Comparison of ENCODE assay signal across 8 mouse cellular contexts in genomic region chr5:66620191-66620625, GRCm38 (mm10). TPM values are rescaled to one million over a fixed set of nuclear protein-coding genes. Genes with fewer than 3 reads are reported as not detected.
A peak's percentile ranks its signal among the peaks of the same experiment; 100 is the strongest.
DNase-seq lines count a peak whose midpoint lies in the region; ATAC-seq and TF ChIP-seq lines count a peak whose summit lies in the region.

No protein-coding gene starts in this region.

- ATAC-seq in embryonic facial prominence, embryonic 15.5 days (ENCODE audit: insufficient number of reproducible peaks, low FRiP score, low TSS enrichment, low read depth): peak; percentile 70
- ATAC-seq in kidney, embryonic 15.5 days (replicated peaks; ENCODE audit: low FRiP score): peak; percentile 57
- ATAC-seq in limb, embryonic 15.5 days (ENCODE audit: insufficient number of reproducible peaks, low FRiP score, low TSS enrichment, low read depth): peak; percentile 33; the same call in 1 of the 2 replicates
- peak; percentile 78 for ATAC-seq in stomach, embryonic 16.5 days (ENCODE audit: insufficient read depth, low FRiP score)

- H3K4me3 ChIP-seq in embryonic facial prominence, embryonic 15.5 days (replicated peaks): peak overlapping the region; percentile 58
- H3K4me3 ChIP-seq in heart, embryonic 10.5 days: peak overlapping the region; percentile 66
- H3K4me3 ChIP-seq in kidney, embryonic 15.5 days (replicated peaks): peak overlapping the region; percentile 57
- peak overlapping the region; percentile 64 for H3K4me3 ChIP-seq in limb, embryonic 15.5 days
- H3K4me3 ChIP-seq in myocyte: peak overlapping the region; percentile 28
- H3K4me3 ChIP-seq in stomach, embryonic 16.5 days (replicated peaks; ENCODE audit: low read length): peak overlapping the region; percentile 49

- H3K79me2 ChIP-seq in myocyte (ENCODE audit: control insufficient read depth, insufficient read depth): peaks cover 27% of the 10 kb centered on the region

- peak; percentile 65 for TF ChIP-seq POLR2A in myocyte (IDR thresholded peaks at IDR 0.05; ENCODE audit: insufficient read length, low read depth)

- H3K27ac ChIP-seq in embryonic facial prominence, embryonic 15.5 days (replicated peaks): peak overlapping the region; percentile 63
- peak overlapping the region; percentile 88 for H3K27ac ChIP-seq in heart, embryonic 10.5 days
- H3K27ac ChIP-seq in kidney, embryonic 15.5 days: peak overlapping the region; percentile 84
- peak overlapping the region; percentile 71 for H3K27ac ChIP-seq in limb, embryonic 15.5 days
- peak overlapping the region; percentile 39 for H3K27ac ChIP-seq in stomach, embryonic 16.5 days (ENCODE audit: low read length)

- H3K9me3 ChIP-seq in embryonic facial prominence, embryonic 15.5 days (replicated peaks): no peaks in the 10 kb centered on the region
- no peaks in the 10 kb centered on the region for H3K9me3 ChIP-seq in heart, embryonic 10.5 days
- no peaks in the 10 kb centered on the region for H3K9me3 ChIP-seq in kidney, embryonic 15.5 days (replicated peaks)
- no peaks in the 10 kb centered on the region for H3K9me3 ChIP-seq in limb, embryonic 15.5 days
- H3K9me3 ChIP-seq in stomach, embryonic 16.5 days (replicated peaks; ENCODE audit: control insufficient read depth, low read length): no peaks in the 10 kb centered on the region

- WGBS in embryonic facial prominence, embryonic 15.5 days: under 1% methylated on average over 41 of the region's 41 CpGs
- under 1% methylated on average over 41 of the region's 41 CpGs for WGBS in heart, embryonic 10.5 days
- under 1% methylated on average over 41 of the region's 41 CpGs for WGBS in kidney, embryonic 15.5 days
- 0% methylated on average over 41 of the region's 41 CpGs for WGBS in limb, embryonic 15.5 days
- WGBS in stomach, embryonic 16.5 days: under 1% methylated on average over 41 of the region's 41 CpGs

- no peak overlapping the region for H3ac ChIP-seq in myocyte (ENCODE audit: control insufficient read depth, insufficient read length)

- H3K4me2 ChIP-seq in embryonic facial prominence, embryonic 15.5 days (replicated peaks): peak overlapping the region; percentile 86
- H3K4me2 ChIP-seq in kidney, embryonic 15.5 days: peak overlapping the region; percentile 81
- H3K4me2 ChIP-seq in limb, embryonic 15.5 days: peak overlapping the region; percentile 78
- H3K4me2 ChIP-seq in myocyte (ENCODE audit: low read depth): peak overlapping the region; percentile 71
- H3K4me2 ChIP-seq in stomach, embryonic 16.5 days (ENCODE audit: low read depth, low read length): peak overlapping the region; percentile 70

- no peaks in the 10 kb centered on the region for H3K36me3 ChIP-seq in embryonic facial prominence, embryonic 15.5 days
- H3K36me3 ChIP-seq in heart, embryonic 10.5 days: no peaks in the 10 kb centered on the region
- no peaks in the 10 kb centered on the region for H3K36me3 ChIP-seq in kidney, embryonic 15.5 days
- H3K36me3 ChIP-seq in limb, embryonic 15.5 days: no peaks in the 10 kb centered on the region
- no peaks in the 10 kb centered on the region for H3K36me3 ChIP-seq in myocyte (ENCODE audit: control insufficient read depth, insufficient read depth)
- H3K36me3 ChIP-seq in stomach, embryonic 16.5 days (ENCODE audit: control insufficient read depth, insufficient read depth, low read length): no peaks in the 10 kb centered on the region

- H3K9ac ChIP-seq in embryonic facial prominence, embryonic 15.5 days: peak overlapping the region; percentile 50
- H3K9ac ChIP-seq in kidney, embryonic 15.5 days: peak overlapping the region; percentile 59
- H3K9ac ChIP-seq in limb, embryonic 15.5 days: peak overlapping the region; percentile 50
- peak overlapping the region; percentile 69 for H3K9ac ChIP-seq in stomach, embryonic 16.5 days (ENCODE audit: low read length)

- peak; percentile 83 for DNase-seq in layer of hippocampus, adult 11-12 months (ENCODE audit: low spot score)
- DNase-seq in layer of hippocampus, adult 9-10 months (ENCODE audit: low spot score): no peak
- peak; percentile 90 for DNase-seq in heart, embryonic 10.5 days (ENCODE audit: low spot score)

- H3K4me1 ChIP-seq in embryonic facial prominence, embryonic 15.5 days: peaks cover 34% of the 10 kb centered on the region
- H3K4me1 ChIP-seq in heart, embryonic 10.5 days: peaks cover 31% of the 10 kb centered on the region
- H3K4me1 ChIP-seq in kidney, embryonic 15.5 days: peaks cover 35% of the 10 kb centered on the region
- peaks cover 32% of the 10 kb centered on the region for H3K4me1 ChIP-seq in limb, embryonic 15.5 days
- 0 out of 2 replicates have a peak, but pooled peaks cover 5% of the 10 kb centered on the region for H3K4me1 ChIP-seq in stomach, embryonic 16.5 days (ENCODE audit: control insufficient read depth, insufficient read depth, low read length)

- no peaks in the 10 kb centered on the region for H3K27me3 ChIP-seq in embryonic facial prominence, embryonic 15.5 days
- no peaks in the 10 kb centered on the region for H3K27me3 ChIP-seq in heart, embryonic 10.5 days (ENCODE audit: insufficient read depth, poor library complexity, severe bottlenecking)
- no peaks in the 10 kb centered on the region; the same call in 1 of the 2 replicates for H3K27me3 ChIP-seq in kidney, embryonic 15.5 days
- no peaks in the 10 kb centered on the region for H3K27me3 ChIP-seq in limb, embryonic 15.5 days
- H3K27me3 ChIP-seq in myocyte (ENCODE audit: control insufficient read depth, insufficient read depth, insufficient read length): no peaks in the 10 kb centered on the region
- H3K27me3 ChIP-seq in stomach, embryonic 16.5 days (ENCODE audit: control insufficient read depth, insufficient read depth, low read length): no peaks in the 10 kb centered on the region

TF ChIP-seq in myocyte, 11 proteins besides CTCF, POLR2A, EP300 and RAD21:
- TF ChIP-seq USF1 (IDR thresholded peaks at IDR 0.05; ENCODE audit: low read depth): no peak
- TF ChIP-seq CEBPB (IDR thresholded peaks at IDR 0.05; ENCODE audit: insufficient read depth, poor library complexity, severe bottlenecking): 0 out of 2 replicates have a peak, but pooled peaks have one; percentile 17
- TF ChIP-seq TCF3 (IDR thresholded peaks at IDR 0.05; ENCODE audit: insufficient read length, low read depth): no peak
- no peak for TF ChIP-seq MYOD1 (IDR thresholded peaks at IDR 0.05; ENCODE audit: control insufficient read depth in 1 of 3, insufficient read length in 2 of 3, low read depth in 2 of 3)

RNA-seq across cellular contexts. Expression of gene Apbb2, which starts 1.6 kb away (rescaled TPM):
- 43.6 and 54.7 TPM in 2 replicates for polyA plus RNA-seq in embryonic facial prominence, embryonic 15.5 days (2015; fragmentation: Nextera tagmentation; extraction: Ambion mirVana)
- polyA plus RNA-seq in heart, embryonic 10.5 days (2016; fragmentation: Nextera tagmentation; extraction: Ambion mirVana): 25.1 and 28.9 TPM in 2 replicates
- polyA plus RNA-seq in kidney, embryonic 15.5 days (2015; fragmentation: Nextera tagmentation; extraction: Ambion mirVana): 57.5 and 65.4 TPM in 2 replicates
- polyA plus RNA-seq in limb, embryonic 15.5 days (2015; fragmentation: Nextera tagmentation; extraction: Ambion mirVana): 43.2 and 45.6 TPM in 2 replicates
- polyA plus RNA-seq in myocyte (2012; fragmentation: generic; extraction: Trizol): 19.1 TPM
- 33.7 and 33.9 TPM in 2 replicates for polyA plus RNA-seq in stomach, embryonic 16.5 days (2015; fragmentation: Nextera tagmentation; extraction: Ambion mirVana)

RNA-seq across cellular contexts. Expression of gene Uchl1, which starts 55.7 kb away (rescaled TPM):
- polyA plus RNA-seq in embryonic facial prominence, embryonic 15.5 days (2015; fragmentation: Nextera tagmentation; extraction: Ambion mirVana): 49.6 and 64.0 TPM in 2 replicates
- 93.3 and 116 TPM in 2 replicates for polyA plus RNA-seq in heart, embryonic 10.5 days (2016; fragmentation: Nextera tagmentation; extraction: Ambion mirVana)
- polyA plus RNA-seq in kidney, embryonic 15.5 days (2015; fragmentation: Nextera tagmentation; extraction: Ambion mirVana): 67.5 and 94.5 TPM in 2 replicates
- 69.7 and 75.2 TPM in 2 replicates for polyA plus RNA-seq in limb, embryonic 15.5 days (2015; fragmentation: Nextera tagmentation; extraction: Ambion mirVana)
- polyA plus RNA-seq in myocyte (2012; fragmentation: generic; extraction: Trizol): 2.2 TPM
- 62.1 and 76.3 TPM in 2 replicates for polyA plus RNA-seq in stomach, embryonic 16.5 days (2015; fragmentation: Nextera tagmentation; extraction: Ambion mirVana)

Comparison
In these comparisons a context has a peak if more than half of its experiments do, and no peak if none do; other contexts are left out.
1. RNA of gene Uchl1, which starts 55.7 kb away (polyA plus RNA-seq): 67.5 to 94.5 TPM in kidney, embryonic 15.5 days, 93.3 to 116 TPM in heart, embryonic 10.5 days, 62.1 to 76.3 TPM in stomach, embryonic 16.5 days, 69.7 to 75.2 TPM in limb, embryonic 15.5 days and 49.6 to 64.0 TPM in embryonic facial prominence, embryonic 15.5 days; 2.2 TPM in myocyte (single experiment); every median in the first group is over 10 times any median in the second.
2. Peak in every context shown above with its lines, with median percentiles within 50 percentile points of each other: ATAC-seq, H3K27ac ChIP-seq, H3K4me2 ChIP-seq, H3K4me3 ChIP-seq and H3K9ac ChIP-seq.